Mouse (Mus musculus): ENCODE data around the gene Tbc1d4. TPM values are rescaled to one million over a fixed set of nuclear protein-coding genes. Genes with fewer than 3 reads are reported as not detected.

Tbc1d4 gene
- polyA plus RNA-seq, 1 experiment: 9.0 TPM

- TF ChIP-seq POLR2A (IDR thresholded peaks at IDR 0.05; ENCODE audit: borderline replicate concordance, extremely low read depth, insufficient read depth, insufficient read length, poor library complexity, severe bottlenecking): no peak
- no peak for TF ChIP-seq CTCF (IDR thresholded peaks at IDR 0.05; ENCODE audit: borderline replicate concordance, extremely low read depth, insufficient read depth, insufficient read length)
- DNase-seq (ENCODE audit: low read depth): no peak
These were observed 21.6 kb upstream of the Tbc1d4 start for GRCm38 (mm10) chr14:101630548-101630947.

GRCm38 (mm10) chr14:101617680-101618079 is 8.7 kb upstream of the Tbc1d4 start:
- DNase-seq (ENCODE audit: low read depth): no peak

GRCm38 (mm10) chr14:101616178-101616577 is 7.2 kb upstream of the Tbc1d4 start:
- no peak for TF ChIP-seq POLR2A (IDR thresholded peaks at IDR 0.05; ENCODE audit: borderline replicate concordance, extremely low read depth, insufficient read depth, insufficient read length, poor library complexity, severe bottlenecking)
- no peak for TF ChIP-seq CTCF (IDR thresholded peaks at IDR 0.05; ENCODE audit: borderline replicate concordance, extremely low read depth, insufficient read depth, insufficient read length)
- DNase-seq (ENCODE audit: low read depth): no peak

More at GRCm38 (mm10) chr14:101617680-101618079, 8.7 kb upstream of the Tbc1d4 start:
- TF ChIP-seq CTCF (IDR thresholded peaks at IDR 0.05; ENCODE audit: borderline replicate concordance, extremely low read depth, insufficient read depth, insufficient read length): no peak
- no peak for TF ChIP-seq POLR2A (IDR thresholded peaks at IDR 0.05; ENCODE audit: borderline replicate concordance, extremely low read depth, insufficient read depth, insufficient read length, poor library complexity, severe bottlenecking)

DNA sequence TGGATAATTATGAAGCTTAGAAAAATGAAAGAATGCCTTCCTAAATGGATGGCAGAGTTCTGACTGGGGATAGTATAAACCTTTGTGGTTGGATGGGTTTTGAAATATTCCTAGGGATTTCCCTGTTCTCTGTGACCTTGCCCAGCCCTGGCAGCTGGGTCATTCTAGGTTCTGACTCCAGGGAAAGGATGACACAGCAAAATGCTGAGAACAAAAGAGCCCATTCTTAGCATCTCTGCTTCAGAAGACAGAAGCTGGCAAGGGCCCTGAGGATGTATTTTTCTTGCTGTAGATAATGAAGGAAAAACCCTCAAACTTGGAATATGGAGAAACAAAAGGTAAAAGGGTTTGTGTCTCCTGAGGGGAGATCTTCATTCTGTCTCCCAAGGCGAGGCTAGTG is 4.2 kb upstream of the Tbc1d4 start:
- peak; percentile 9 for DNase-seq (ENCODE audit: low read depth)
- TF ChIP-seq POLR2A (IDR thresholded peaks at IDR 0.05; ENCODE audit: borderline replicate concordance, extremely low read depth, insufficient read depth, insufficient read length, poor library complexity, severe bottlenecking) (no peak), CTCF (IDR thresholded peaks at IDR 0.05; ENCODE audit: borderline replicate concordance, extremely low read depth, insufficient read depth, insufficient read length) (no peak)

DNA sequence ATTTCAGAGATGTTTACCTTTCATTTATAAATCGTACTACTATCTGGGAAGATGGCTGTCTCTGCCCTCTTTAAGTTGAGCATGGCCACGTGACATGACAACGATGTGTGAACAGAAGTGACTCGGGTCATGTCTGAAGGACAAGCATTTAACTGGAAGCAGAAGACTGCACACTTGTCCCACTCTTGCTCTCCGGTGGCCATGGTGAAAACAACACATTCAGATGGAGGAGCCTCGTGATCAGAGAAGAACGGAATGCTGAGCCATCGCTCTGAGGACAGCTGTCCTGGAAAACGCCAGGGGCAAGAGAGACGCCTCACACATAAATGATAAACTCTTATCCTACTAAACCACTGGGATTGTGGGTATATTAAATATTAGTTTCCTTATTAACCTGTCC is 1.7 kb upstream of the Tbc1d4 start:
- no peak for DNase-seq (ENCODE audit: low read depth)
- TF ChIP-seq CTCF (IDR thresholded peaks at IDR 0.05; ENCODE audit: borderline replicate concordance, extremely low read depth, insufficient read depth, insufficient read length) (no peak), POLR2A (IDR thresholded peaks at IDR 0.05; ENCODE audit: borderline replicate concordance, extremely low read depth, insufficient read depth, insufficient read length, poor library complexity, severe bottlenecking) (no peak)

DNA sequence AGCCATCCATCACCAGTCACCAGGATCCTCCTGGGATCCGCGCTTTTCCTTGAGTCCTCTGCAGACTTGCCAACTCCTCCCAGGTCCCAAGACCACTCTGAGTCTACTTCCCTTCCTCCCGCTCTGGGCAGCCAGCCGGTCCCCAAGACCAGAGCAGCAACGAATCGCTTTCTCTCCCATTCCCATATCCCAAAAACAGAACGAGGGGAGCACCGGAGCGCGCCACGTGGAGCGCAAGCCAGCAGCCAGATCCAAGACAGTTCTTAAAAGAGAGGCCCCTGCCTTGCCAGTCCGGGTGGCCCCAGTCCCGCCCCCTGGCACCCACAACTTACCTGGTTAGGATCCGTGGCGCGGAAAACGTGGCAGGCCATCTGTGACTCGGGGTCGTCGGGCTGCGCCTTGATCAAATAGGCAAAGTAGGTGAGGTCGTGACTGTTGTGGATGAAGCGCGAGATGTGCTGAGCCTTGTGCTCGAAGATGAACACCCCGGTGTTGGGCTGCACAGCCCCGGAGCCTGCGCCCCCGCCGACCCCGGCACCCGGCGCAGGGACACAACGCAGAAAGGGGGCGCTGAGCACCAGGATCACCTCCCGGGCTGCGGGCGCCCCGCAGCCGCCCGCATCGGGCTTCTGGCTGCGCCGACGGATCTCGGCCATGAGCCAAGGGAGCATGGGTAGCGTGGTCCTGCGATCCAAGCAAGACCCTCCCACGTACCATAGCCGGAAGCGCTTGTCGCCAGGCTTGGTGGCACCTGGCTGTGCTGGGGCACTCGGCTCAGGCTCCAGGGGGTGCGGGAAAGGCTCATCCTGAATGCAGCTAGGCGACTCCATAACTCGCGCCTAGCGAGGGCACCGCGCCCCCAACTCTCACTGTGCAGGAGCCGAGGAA is 1.1 kb downstream of the Tbc1d4 start:
- TF ChIP-seq POLR2A (IDR thresholded peaks at IDR 0.05; ENCODE audit: borderline replicate concordance, extremely low read depth, insufficient read depth, insufficient read length, poor library complexity, severe bottlenecking): no peak
- peak; percentile 66 for DNase-seq (ENCODE audit: low read depth)

- DNase-seq (ENCODE audit: low read depth): peak; percentile 35
- TF ChIP-seq CTCF (IDR thresholded peaks at IDR 0.05; ENCODE audit: borderline replicate concordance, extremely low read depth, insufficient read depth, insufficient read length) (no peak), POLR2A (IDR thresholded peaks at IDR 0.05; ENCODE audit: borderline replicate concordance, extremely low read depth, insufficient read depth, insufficient read length, poor library complexity, severe bottlenecking) (no peak)
These were observed 3.1 kb downstream of the Tbc1d4 start for GRCm38 (mm10) chr14:101605843-101606242.

GRCm38 (mm10) chr14:101602851-101603250 is 6.1 kb downstream of the Tbc1d4 start:
- peak; percentile 51 for DNase-seq (ENCODE audit: low read depth)
- no peak for TF ChIP-seq CTCF (IDR thresholded peaks at IDR 0.05; ENCODE audit: borderline replicate concordance, extremely low read depth, insufficient read depth, insufficient read length)
- no peak for TF ChIP-seq POLR2A (IDR thresholded peaks at IDR 0.05; ENCODE audit: borderline replicate concordance, extremely low read depth, insufficient read depth, insufficient read length, poor library complexity, severe bottlenecking)

- TF ChIP-seq POLR2A (IDR thresholded peaks at IDR 0.05; ENCODE audit: borderline replicate concordance, extremely low read depth, insufficient read depth, insufficient read length, poor library complexity, severe bottlenecking): no peak
- TF ChIP-seq CTCF (IDR thresholded peaks at IDR 0.05; ENCODE audit: borderline replicate concordance, extremely low read depth, insufficient read depth, insufficient read length): no peak
These were observed 11.8 kb downstream of the Tbc1d4 start for GRCm38 (mm10) chr14:101597096-101597715.

DNA sequence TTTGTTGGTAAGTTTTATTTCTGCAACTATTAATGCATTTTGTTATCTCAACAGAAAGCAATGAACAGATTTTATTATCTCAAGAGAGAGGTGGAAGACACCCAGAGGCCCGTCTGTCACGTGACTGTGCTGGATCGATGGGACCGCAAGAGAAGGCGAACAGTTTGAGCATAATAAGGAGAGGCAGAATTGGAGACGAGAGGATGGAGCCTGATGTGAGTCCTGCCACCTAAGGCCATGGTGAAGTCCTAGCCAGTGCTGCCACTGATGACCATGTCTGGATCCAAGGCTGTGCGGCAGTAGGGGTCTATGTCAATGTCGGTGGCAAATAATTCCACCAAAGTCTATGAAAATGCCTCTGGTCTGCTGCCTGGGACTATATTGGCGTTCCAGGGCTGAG is 12.3 kb downstream of the Tbc1d4 start:
- TF ChIP-seq CTCF (IDR thresholded peaks at IDR 0.05; ENCODE audit: borderline replicate concordance, extremely low read depth, insufficient read depth, insufficient read length): no peak
- no peak for TF ChIP-seq POLR2A (IDR thresholded peaks at IDR 0.05; ENCODE audit: borderline replicate concordance, extremely low read depth, insufficient read depth, insufficient read length, poor library complexity, severe bottlenecking)
- no peak for DNase-seq (ENCODE audit: low read depth)

More at GRCm38 (mm10) chr14:101597096-101597715, 11.8 kb downstream of the Tbc1d4 start:
- no peak for DNase-seq (ENCODE audit: low read depth)

GRCm38 (mm10) chr14:101595301-101596080 is 13.5 kb downstream of the Tbc1d4 start:
- TF ChIP-seq CTCF (IDR thresholded peaks at IDR 0.05; ENCODE audit: borderline replicate concordance, extremely low read depth, insufficient read depth, insufficient read length) (no peak), POLR2A (IDR thresholded peaks at IDR 0.05; ENCODE audit: borderline replicate concordance, extremely low read depth, insufficient read depth, insufficient read length, poor library complexity, severe bottlenecking) (no peak)
- no peak for DNase-seq (ENCODE audit: low read depth)

Data from brain, embryonic 14.5 days (tissue).